Mouse (Mus musculus): ENCODE data around the gene Mdn1. TPM values are rescaled to one million over a fixed set of nuclear protein-coding genes. Genes with fewer than 3 reads are reported as not detected.

The Mdn1 gene
- total RNA-seq, 2 experiments from 2014 or later: 27.1 to 37.3 TPM

- DNase-seq (ENCODE audit: low spot score in 2 of 2): no peak
Observed at GRCm38 (mm10) chr4:32779996-32780395, 123.1 kb downstream of the Mdn1 start.

DNA sequence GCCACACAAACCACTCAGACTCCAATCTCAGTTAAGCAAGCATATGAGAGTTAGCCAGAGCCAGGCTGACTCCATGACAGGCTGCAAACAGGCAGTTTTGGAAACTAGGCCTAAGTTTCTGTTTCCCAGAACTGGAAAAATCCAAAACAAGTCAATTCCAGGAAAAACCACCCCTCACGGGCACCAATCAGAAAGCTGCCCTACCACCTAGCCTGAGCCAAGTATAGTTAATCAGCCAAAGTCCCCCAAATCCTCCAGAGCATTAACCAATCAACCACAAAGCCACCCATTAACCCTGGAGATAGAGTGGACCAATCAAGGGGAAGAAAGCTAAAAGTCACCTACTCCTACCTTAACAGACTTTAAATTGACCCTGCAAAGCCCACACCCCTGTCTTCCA is 130.2 kb downstream of the Mdn1 start:
- DNase-seq (ENCODE audit: low spot score in 2 of 2): no peak

GRCm38 (mm10) chr4:32789020-32789419 is 132.1 kb downstream of the Mdn1 start:
- no peak for DNase-seq (ENCODE audit: low spot score in 2 of 2)

GRCm38 (mm10) chr4:32798976-32799375 is 142.1 kb downstream of the Mdn1 start:
- DNase-seq (ENCODE audit: low spot score in 2 of 2): no peak

GRCm38 (mm10) chr4:32799966-32800576 is 143.2 kb downstream of the Mdn1 start, which contains the start of gene Lyrm2:
TSS of gene Lyrm2 (plus strand) at chr4:32800253.
- peak; percentile 83 to 84 for DNase-seq (ENCODE audit: low spot score in 2 of 2)

- DNase-seq (ENCODE audit: low spot score in 2 of 2): no peak
Observed at GRCm38 (mm10) chr4:32800577-32801170, 143.8 kb downstream of the Mdn1 start.

- no peak for DNase-seq (ENCODE audit: low spot score in 2 of 2)
Observed at GRCm38 (mm10) chr4:32817478-32817877, 160.6 kb downstream of the Mdn1 start.

- no peak for DNase-seq (ENCODE audit: low spot score in 2 of 2)
Observed at GRCm38 (mm10) chr4:32820676-32821075, 163.8 kb downstream of the Mdn1 start.

- DNase-seq (ENCODE audit: low spot score in 2 of 2): peak in 1 of 2 experiments; percentile 14
Observed at GRCm38 (mm10) chr4:32824254-32824653, 167.3 kb downstream of the Mdn1 start.

Other genes with a start within 250 kb of the Mdn1 start
- gene Gja10, start 54.4 kb upstream of the Mdn1 start, total RNA-seq (2021): not detected
- gene Casp8ap2, start 41.7 kb upstream of the Mdn1 start, total RNA-seq (2021): 1 to 10 TPM; 9.0 to 9.7 TPM
- 10 to 100 TPM; 30.6 to 40.0 TPM for gene Lyrm2, start 143.1 kb downstream of the Mdn1 start, total RNA-seq (2021)